ENCODE assay signal across 9 mouse cellular contexts in genomic region chr9:7961366-7962160, GRCm38 (mm10). TPM values are rescaled to one million over a fixed set of nuclear protein-coding genes. Genes with fewer than 3 reads are reported as not detected.
DNase-seq lines count a peak whose midpoint lies in the region; ATAC-seq and TF ChIP-seq lines count a peak whose summit lies in the region.
"Had no signal": no experiment of that assay in that cellular context is flagged by ENCODE, and none has a peak within 500 bp of the region (broad histone marks: within the 10 kb centered on the region; RNA-seq: fewer than 3 reads in every experiment).

No protein-coding gene starts in this region.

- peak overlapping the region; percentile 81 for H3K27ac ChIP-seq in ES-E14 (ENCODE audit: insufficient read depth, low read depth, low read length, poor library complexity, severe bottlenecking)
- H3K27ac ChIP-seq in forebrain, embryonic 11.5 days (ENCODE audit: low read depth, low read length), result no peak overlapping the region
- H3K27ac ChIP-seq in hindbrain, embryonic 15.5 days (replicated peaks), result peak overlapping the region; percentile 72

- peak overlapping the region; percentile 11 to 31 for H3K4me3 ChIP-seq in ES-E14 (ENCODE audit: insufficient read depth in 1 of 2, low read depth in 1 of 2, low read length in 2 of 2, poor library complexity in 1 of 2, severe bottlenecking in 1 of 2)
- H3K4me3 ChIP-seq in forebrain, embryonic 11.5 days (ENCODE audit: low read depth, low read length), result no peak overlapping the region
- H3K4me3 ChIP-seq in hindbrain, embryonic 15.5 days, result no peak overlapping the region
- H3K4me3 ChIP-seq: erythroblast, embryonic 14.5 days had no signal

- peaks cover 10% of the 10 kb centered on the region; the same call in 1 of the 2 replicates for H3K36me3 ChIP-seq in ES-E14 (ENCODE audit: control insufficient read depth, insufficient read depth, low read length, poor library complexity, severe bottlenecking)
- no peaks in the 10 kb centered on the region; the same call in 1 of the 2 replicates for H3K36me3 ChIP-seq in forebrain, embryonic 11.5 days (ENCODE audit: control insufficient read depth, insufficient read depth, low read length)
- no peaks in the 10 kb centered on the region for H3K36me3 ChIP-seq in hindbrain, embryonic 15.5 days

- H3K27me3 ChIP-seq in forebrain, embryonic 11.5 days (ENCODE audit: control insufficient read depth, insufficient read depth, low read length), result no peaks in the 10 kb centered on the region
- no peaks in the 10 kb centered on the region for H3K27me3 ChIP-seq in hindbrain, embryonic 15.5 days

- H3K9me3 ChIP-seq in ES-E14 (ENCODE audit: control insufficient read depth, insufficient read depth, low read depth, low read length), result no peaks in the 10 kb centered on the region
- H3K9me3 ChIP-seq in forebrain, embryonic 11.5 days (ENCODE audit: control insufficient read depth, low read length), result no peaks in the 10 kb centered on the region
- H3K9me3 ChIP-seq in hindbrain, embryonic 15.5 days, result no peaks in the 10 kb centered on the region

- 0 out of 2 replicates have a peak overlapping the region, but pooled peaks have one; percentile 11 for H3K4me2 ChIP-seq in forebrain, embryonic 11.5 days (ENCODE audit: low read depth, low read length, severe bottlenecking)
- peak overlapping the region; percentile 32 for H3K4me2 ChIP-seq in hindbrain, embryonic 15.5 days

- in situ Hi-C loops in ES-E14 (cut with MboI; ENCODE audit: low sequenced_read_pairs in 2 of 2, unreplicated experiment in 2 of 2), result no loop called here

- DNase-seq in adrenal gland, adult 2 months, result peak; percentile 53
- no peak for DNase-seq in adrenal gland, adult 18-20 months (ENCODE audit: low spot score in 2 of 2)
- no peak for DNase-seq in ES-E14 (ENCODE audit: low read depth, low spot score)
- DNase-seq in forebrain, embryonic 11.5 days (ENCODE audit: low spot score), result no peak
- peak; percentile 61 for DNase-seq in lung, postnatal 10 days
- DNase-seq in yolk sac, embryonic 10.5 days (ENCODE audit: low spot score), result no peak
- DNase-seq in T-cell, adult 2 months (ENCODE audit: low spot score), result no peak

- ATAC-seq in forebrain, embryonic 11.5 days (replicated peaks; ENCODE audit: low FRiP score), result no peak
- peak; percentile 45; the same call in 1 of the 2 replicates for ATAC-seq in hindbrain, embryonic 15.5 days (ENCODE audit: low FRiP score, low read depth)

- H3K9ac ChIP-seq in ES-E14 (ENCODE audit: insufficient read depth, low read depth, low read length, poor library complexity, severe bottlenecking), result peak overlapping the region; percentile 1; the same call in 1 of the 2 replicates
- no peak overlapping the region for H3K9ac ChIP-seq in forebrain, embryonic 11.5 days (ENCODE audit: low read length)
- no peak overlapping the region for H3K9ac ChIP-seq in hindbrain, embryonic 15.5 days

- peaks cover 15 to 17% of the 10 kb centered on the region in 2 experiments for H3K4me1 ChIP-seq in ES-E14 (ENCODE audit: control insufficient read depth in 2 of 2, insufficient read depth in 2 of 2, low read length in 2 of 2, poor library complexity in 1 of 2)
- peaks cover 7% of the 10 kb centered on the region; the same call in 1 of the 2 replicates for H3K4me1 ChIP-seq in forebrain, embryonic 11.5 days (replicated peaks; ENCODE audit: control insufficient read depth, insufficient read depth, low read length)
- H3K4me1 ChIP-seq in hindbrain, embryonic 15.5 days (replicated peaks), result peaks cover 20% of the 10 kb centered on the region

- WGBS in forebrain, embryonic 11.5 days, result 49% methylated on average over 21 of the region's 21 CpGs
- WGBS in hindbrain, embryonic 15.5 days, result 26% methylated on average over 21 of the region's 21 CpGs

TF ChIP-seq in ES-E14, 5 proteins besides CTCF, POLR2A, EP300 and RAD21:
- no peak for TF ChIP-seq ZNF384 (IDR thresholded peaks at IDR 0.05; ENCODE audit: low read depth, low read length)
- TF ChIP-seq HCFC1 (IDR thresholded peaks at IDR 0.05; ENCODE audit: borderline replicate concordance, insufficient read depth, low read length), result no peak
- TF ChIP-seq ZC3H11A (IDR thresholded peaks at IDR 0.05; ENCODE audit: borderline replicate concordance, low read depth, low read length), result no peak
- TF ChIP-seq CHD2 (IDR thresholded peaks at IDR 0.05; ENCODE audit: low read depth, low read length), result no peak
- no peak for TF ChIP-seq MAFK (IDR thresholded peaks at IDR 0.05; ENCODE audit: insufficient read depth, low read depth, low read length)

RNA-seq across cellular contexts. Expression of gene Yap1, which starts 42.8 kb away (rescaled TPM):
- 10 to 100 TPM; 62.5 to 71.6 TPM for total RNA-seq in adrenal gland, adult 2 months (2021)
- polyA plus RNA-seq in adrenal gland, adult 2 months (2012; rRNA removed), result 85.9 and 98.1 TPM in 2 replicates
- total RNA-seq in adrenal gland, adult 18-20 months (2021), result 10 to 100 TPM; 72.0 to 83.7 TPM
- 50.4 and 58.5 TPM in 2 replicates for total RNA-seq in ES-E14 (2012; rRNA removed)
- polyA plus RNA-seq in forebrain, embryonic 11.5 days (2014; fragmentation: Nextera tagmentation; extraction: Ambion mirVana), result 34.9 and 37.6 TPM in 2 replicates
- polyA plus RNA-seq in hindbrain, embryonic 15.5 days (2015; fragmentation: Nextera tagmentation; extraction: Ambion mirVana), result 8.3 and 11.0 TPM in 2 replicates
- polyA plus RNA-seq: erythroblast, embryonic 14.5 days had no signal

Comparison
In these comparisons a context has a peak if more than half of its experiments do, and no peak if none do; other contexts are left out.
1. DNase-seq: peak in adrenal gland, adult 2 months (single experiment) and lung, postnatal 10 days (single experiment); none in adrenal gland, adult 18-20 months (0 of 2), ES-E14 (single experiment), forebrain, embryonic 11.5 days (single experiment), yolk sac, embryonic 10.5 days (single experiment) and T-cell, adult 2 months (single experiment).
2. H3K4me3 ChIP-seq: peak in ES-E14 (2 of 2); none in forebrain, embryonic 11.5 days (single experiment) and hindbrain, embryonic 15.5 days (single experiment).